Mouse (Mus musculus) intestine, embryonic 16.5 days (tissue): ENCODE data around the gene Gle1. TPM values are rescaled to one million over a fixed set of nuclear protein-coding genes. Genes with fewer than 3 reads are reported as not detected.

ENCODE experiments used
- ATAC-seq: fragments of 200-750 bp; cut with Nextera tagmentation; 2 replicates; pipeline ENCODE4 v1.8.0; 2017; ENCODE audit warnings: moderate TSS enrichment, moderate library complexity
- H3K27ac ChIP-seq: fragments of 300-500 bp; sonication (generic); 2 replicates; pipeline ENCODE4 v1.5.1; 2014; ENCODE audit warnings: mild to moderate bottlenecking, low read length
- H3K27me3 ChIP-seq: fragments of 300-500 bp; sonication (generic); replicated peaks from 2 replicates; pipeline ENCODE4 v1.6.1; 2014; ENCODE audit warnings: low read length, control low read depth, mixed read lengths; ENCODE audit not compliant: control insufficient read depth, insufficient read depth
- H3K36me3 ChIP-seq: fragments of 300-500 bp; sonication (generic); 2 replicates; pipeline ENCODE4 v1.6.1; 2014; ENCODE audit warnings: low read length, control low read depth; ENCODE audit not compliant: control insufficient read depth, insufficient read depth
- H3K4me1 ChIP-seq: fragments of 300-500 bp; sonication (generic); 2 replicates; pipeline ENCODE4 v1.6.1; 2014; ENCODE audit warnings: low read length, control low read depth, mixed read lengths; ENCODE audit not compliant: control insufficient read depth, insufficient read depth
- H3K4me2 ChIP-seq: fragments of 300-500 bp; sonication (generic); 2 replicates; pipeline ENCODE4 v1.6.1; 2014; ENCODE audit warnings: low read depth, low read length, control low read depth
- H3K4me3 ChIP-seq: fragments of 300-500 bp; sonication (generic); 2 replicates; pipeline ENCODE4 v1.5.1; 2014; ENCODE audit warnings: mild to moderate bottlenecking, low read length
- H3K9ac ChIP-seq: fragments of 300-500 bp; sonication (generic); 2 replicates; pipeline ENCODE4 v1.6.1; 2014; ENCODE audit warnings: low read depth, low read length
- H3K9me3 ChIP-seq: fragments of 300-500 bp; sonication (generic); 2 replicates; pipeline ENCODE4 v1.6.1; 2016; ENCODE audit warnings: low read length, control low read depth; ENCODE audit not compliant: control insufficient read depth
- WGBS: fragments of 180-500 bp; shearing (Covaris S2); extraction: QIAGEN DNeasy Blood & Tissue Kit; methylation state at CpG from one replicate; pipeline ENCODE4 v1.1.7; 2014; 5-methylcytosine and 5-hydroxymethylcytosine counted together
- polyA plus RNA-seq: library from polyadenylated mRNA; unstranded; fragments of >200 nt; fragmentation: Nextera tagmentation; extraction: Ambion mirVana; gene quantifications from 2 replicates; pipeline ENCODE4 v1.2.1, GENCODE M21; 2015

Gene Gle1
- polyA plus RNA-seq, 1 experiment from 2014 or later = 44.6 TPM

DNA sequence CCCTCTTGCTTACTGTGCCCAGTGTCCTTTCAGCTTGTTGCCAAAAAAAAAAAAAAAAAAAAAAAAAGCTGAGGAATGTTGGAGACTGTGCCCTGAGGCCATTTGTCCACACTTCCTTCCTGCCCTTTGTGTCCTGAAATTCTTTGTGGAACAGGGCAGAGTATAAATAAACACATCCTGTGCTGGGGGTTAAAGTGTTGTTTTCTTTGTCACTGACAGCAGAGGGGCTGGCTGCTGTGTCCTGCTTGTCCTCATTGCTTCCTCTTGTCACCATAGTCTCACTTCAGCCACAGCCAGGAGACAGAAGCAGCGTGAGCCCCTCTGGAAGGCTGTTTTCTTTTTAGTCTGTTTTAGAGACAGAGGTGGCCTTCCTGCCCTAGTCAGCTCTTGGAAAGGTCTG lies 9.5 kb downstream of the Gle1 start:
- Histone ChIP-seq H3K36me3 (peaks cover 10% of the 10 kb centered on the region), H3K4me1 (no peaks in the 10 kb centered on the region), H3K9ac (no peak overlapping the region), H3K4me3 (no peak overlapping the region), H3K4me2 (no peak overlapping the region), H3K27ac (peak overlapping the region; percentile 54), H3K27me3 (no peaks in the 10 kb centered on the region), H3K9me3 (no peaks in the 10 kb centered on the region)
- ATAC-seq = no peak
- WGBS = 43% methylated on average over 1 of the region's 1 CpGs

GRCm38 (mm10) chr2:29948896-29949295 lies 13.7 kb downstream of the Gle1 start:
- 98% methylated on average over 5 of the region's 5 CpGs for WGBS
- Histone ChIP-seq H3K9ac (no peak overlapping the region), H3K4me2 (no peak overlapping the region), H3K4me1 (no peaks in the 10 kb centered on the region), H3K27me3 (no peaks in the 10 kb centered on the region), H3K36me3 (peaks cover 15% of the 10 kb centered on the region), H3K27ac (no peak overlapping the region), H3K9me3 (no peaks in the 10 kb centered on the region), H3K4me3 (no peak overlapping the region)
- ATAC-seq = no peak

DNA sequence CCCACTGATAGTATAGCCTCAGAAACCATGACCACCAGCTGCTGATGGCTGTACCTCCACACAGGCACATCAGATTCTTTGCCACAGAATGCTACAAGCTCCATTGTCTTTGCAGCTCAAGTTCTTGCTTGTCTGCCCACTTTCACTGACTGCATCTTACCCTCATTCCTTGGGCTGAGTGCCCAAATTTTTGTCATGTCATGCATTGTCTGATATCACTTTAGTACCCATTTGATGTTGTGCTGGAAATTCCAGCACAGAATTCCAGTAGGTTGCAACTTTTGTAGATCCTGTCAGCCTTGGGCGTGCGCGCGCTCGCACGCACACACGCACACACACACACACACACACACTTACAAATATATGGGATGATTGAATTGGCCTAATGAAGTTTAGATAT lies 26.0 kb downstream of the Gle1 start:
- WGBS = 97% methylated on average over 7 of the region's 7 CpGs
- H3K4me3 ChIP-seq = no peak overlapping the region
- H3K36me3 ChIP-seq = peaks cover 6% of the 10 kb centered on the region; the same call in 1 of the 2 replicates
- peaks cover 11% of the 10 kb centered on the region for H3K4me1 ChIP-seq
- no peak for ATAC-seq
- no peaks in the 10 kb centered on the region for H3K9me3 ChIP-seq
- H3K4me2 ChIP-seq = no peak overlapping the region
- H3K9ac ChIP-seq = no peak overlapping the region
- H3K27me3 ChIP-seq = no peaks in the 10 kb centered on the region
- H3K27ac ChIP-seq = no peak overlapping the region

DNA sequence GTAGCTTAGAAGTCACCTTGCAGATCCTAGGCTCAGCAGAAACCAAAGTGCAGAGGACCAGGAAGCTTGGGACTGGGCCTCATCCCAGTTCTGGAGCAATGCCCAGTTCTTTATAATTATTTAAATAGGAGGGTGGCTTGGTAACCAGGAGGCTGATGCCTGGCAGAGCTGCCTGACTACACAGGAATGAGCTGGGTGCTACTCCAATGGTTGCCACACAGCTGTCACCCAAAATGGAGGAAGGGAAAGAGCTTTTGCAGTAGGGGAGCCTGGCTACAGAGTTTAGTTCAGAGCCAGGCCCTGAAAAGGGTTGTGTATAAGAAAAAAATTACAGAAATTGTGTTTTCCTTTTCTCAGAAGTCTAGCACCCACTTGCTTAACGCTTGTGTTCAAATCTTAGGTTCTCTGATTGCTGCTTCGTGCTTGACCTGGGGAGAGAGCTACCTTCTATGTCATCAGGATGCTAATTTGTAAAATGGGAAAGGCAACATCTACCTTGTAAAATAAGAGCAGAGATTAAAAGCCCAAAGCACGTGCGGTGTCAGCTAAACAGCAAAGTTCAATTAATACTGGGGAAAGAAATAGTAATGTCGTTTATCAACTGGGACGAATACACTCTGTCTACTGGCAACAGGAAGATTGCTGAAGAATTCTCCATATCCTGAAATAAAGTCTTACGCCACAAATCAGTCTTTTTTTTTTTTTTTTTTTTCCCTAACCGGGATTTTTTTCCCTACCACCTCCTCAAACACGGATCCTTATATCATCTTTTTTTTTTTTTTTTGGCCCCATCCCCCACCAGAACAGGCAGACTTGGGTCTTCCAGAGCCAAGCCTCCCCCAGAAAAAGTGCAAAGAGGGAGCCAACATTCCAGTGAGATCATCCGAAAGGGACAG lies 29.4 kb downstream of the Gle1 start:
- ATAC-seq = 0 out of 2 replicates have a peak, but pooled peaks have one; percentile 1
- no peaks in the 10 kb centered on the region for H3K36me3 ChIP-seq
- peak overlapping the region; percentile 95 for H3K4me3 ChIP-seq
- peaks cover 26% of the 10 kb centered on the region for H3K4me1 ChIP-seq
- peak overlapping the region; percentile 91 for H3K27ac ChIP-seq
- peak overlapping the region; percentile 97 for H3K9ac ChIP-seq
- no peaks in the 10 kb centered on the region for H3K27me3 ChIP-seq
- no peaks in the 10 kb centered on the region for H3K9me3 ChIP-seq
- WGBS = 14% methylated on average over 10 of the region's 10 CpGs
- peak overlapping the region; percentile 44 for H3K4me2 ChIP-seq

DNA sequence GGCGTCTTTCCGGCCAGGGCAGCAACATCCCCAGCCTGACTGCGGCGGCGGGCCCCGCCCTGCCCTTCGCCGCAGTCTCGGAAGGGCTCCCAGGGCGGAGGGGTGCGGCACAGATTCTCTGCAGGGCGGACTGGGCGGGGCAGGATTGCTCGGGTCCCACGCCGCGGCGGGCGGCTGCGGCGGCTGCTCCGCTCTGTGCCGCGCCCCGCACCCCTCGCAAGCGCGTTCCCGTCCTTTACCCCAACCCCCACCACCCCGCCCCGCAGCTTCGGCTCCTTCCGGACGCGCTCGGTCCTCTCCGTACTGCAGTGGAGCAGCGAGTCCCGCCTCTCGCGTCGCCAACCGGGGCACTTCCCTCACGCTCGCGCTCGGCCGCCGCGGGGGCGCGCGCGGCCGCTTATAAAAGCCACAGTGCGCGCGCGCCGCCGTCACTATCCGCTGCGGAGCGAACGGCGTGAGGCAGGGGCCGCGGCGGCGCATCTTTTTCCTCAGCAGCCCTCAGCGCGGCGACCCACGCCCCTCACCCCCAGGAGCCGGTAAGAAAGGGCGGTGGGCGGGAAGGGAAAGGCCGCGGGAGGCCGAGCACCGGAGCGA lies 30.1 kb downstream of the Gle1 start, which contains the start of gene Sptan1:
Sptan1 (plus strand) TSS at position 311 of the 594 bp plus-strand sequence.
- Histone ChIP-seq H3K36me3 (no peaks in the 10 kb centered on the region), H3K4me2 (peak within 1 kb of the TSS; percentile 61), H3K4me3 (peak within 1 kb of the TSS; percentile 95), H3K27ac (peak within 1 kb of the TSS; percentile 92), H3K4me1 (peaks cover 29% of the 10 kb centered on the region), H3K9me3 (no peaks in the 10 kb centered on the region), H3K9ac (peak within 1 kb of the TSS; percentile 97), H3K27me3 (no peaks in the 10 kb centered on the region)
- WGBS = under 1% methylated on average over 62 of the region's 82 CpGs
- ATAC-seq = peak; percentile 99

DNA sequence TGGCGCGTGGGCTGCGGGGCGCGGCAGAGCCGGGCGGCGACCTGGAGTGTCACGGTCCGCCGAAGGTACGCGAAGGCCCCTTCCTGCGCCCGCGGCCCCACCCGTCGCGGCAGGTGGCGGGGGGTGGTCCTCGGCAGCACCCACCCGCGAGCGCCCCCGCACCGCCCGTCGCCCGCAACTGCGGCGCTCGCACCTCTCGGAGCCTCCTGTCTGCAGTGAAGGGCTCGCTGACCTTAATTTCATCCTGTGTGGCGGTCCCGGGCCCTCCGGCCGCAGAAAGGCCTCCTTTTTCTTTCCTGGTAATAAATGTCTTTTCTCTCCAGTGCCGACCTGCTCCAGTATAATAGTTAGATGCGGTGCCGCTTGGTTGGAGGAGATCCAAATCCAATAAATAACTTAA lies 30.7 kb downstream of the Gle1 start:
- WGBS = 1% methylated on average over 21 of the region's 41 CpGs
- no peak; the same call in 1 of the 2 replicates for ATAC-seq

DNA sequence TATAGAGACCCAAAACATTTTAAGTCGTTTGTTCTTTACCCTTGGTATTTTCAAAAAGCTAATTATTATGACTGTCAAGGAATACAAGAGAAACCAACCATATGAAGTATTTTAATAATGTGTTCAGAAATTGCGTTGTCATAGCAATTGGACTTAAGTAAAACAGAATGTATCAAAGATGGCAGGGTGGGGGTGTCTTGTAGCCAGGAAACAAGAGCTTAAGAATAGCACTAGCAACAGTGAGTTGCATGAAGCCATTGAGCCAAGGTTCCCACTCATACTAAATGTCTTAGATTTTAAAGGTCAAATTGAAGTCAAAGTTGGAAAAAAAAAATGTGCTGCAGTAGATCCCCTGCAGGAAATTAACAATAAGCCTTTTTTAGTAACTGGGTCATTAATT lies 31.6 kb downstream of the Gle1 start:
- Histone ChIP-seq H3K9ac (peak overlapping the region; percentile 97), H3K4me3 (peak overlapping the region; percentile 95), H3K4me1 (peaks cover 35% of the 10 kb centered on the region), H3K4me2 (peak overlapping the region; percentile 61), H3K27ac (0 out of 2 replicates have a peak overlapping the region, but pooled peaks have one; percentile 2), H3K36me3 (no peaks in the 10 kb centered on the region), H3K9me3 (no peaks in the 10 kb centered on the region), H3K27me3 (no peaks in the 10 kb centered on the region)
- ATAC-seq = no peak
- 67% methylated on average over 2 of the region's 2 CpGs for WGBS

More for the DNA sequence above, 30.7 kb downstream of the Gle1 start:
- Histone ChIP-seq H3K36me3 (no peaks in the 10 kb centered on the region), H3K9me3 (no peaks in the 10 kb centered on the region), H3K4me1 (peaks cover 29% of the 10 kb centered on the region), H3K4me3 (peak overlapping the region; percentile 95), H3K27ac (peak overlapping the region; percentile 92), H3K27me3 (no peaks in the 10 kb centered on the region), H3K9ac (peak overlapping the region; percentile 97), H3K4me2 (peak overlapping the region; percentile 61)

- 0 out of 2 replicates have a peak overlapping the region, but pooled peaks have one; percentile 31 for H3K9ac ChIP-seq
Observed at GRCm38 (mm10) chr2:29967768-29968167, 32.5 kb downstream of the Gle1 start.

DNA sequence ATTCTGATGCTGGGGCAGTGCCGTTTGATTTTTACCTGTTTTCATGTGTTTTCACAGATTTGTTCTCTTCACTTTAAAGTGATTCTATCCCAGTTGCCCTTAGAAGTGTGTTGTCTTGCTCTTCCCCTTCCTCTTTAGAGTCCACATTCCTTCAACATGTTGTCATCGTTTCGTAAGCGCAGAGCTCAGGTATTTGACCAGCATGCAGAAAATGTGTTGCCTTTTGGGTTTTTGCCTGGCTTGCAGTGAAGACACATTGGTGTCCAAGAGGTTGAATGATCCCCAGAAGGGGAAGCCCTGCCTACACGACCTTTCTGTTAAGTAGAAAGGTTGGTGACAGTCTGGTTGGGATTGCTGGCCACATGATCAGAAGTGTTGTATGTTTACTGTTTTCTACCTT lies 33.4 kb downstream of the Gle1 start:
- H3K27me3 ChIP-seq = no peaks in the 10 kb centered on the region
- no peak overlapping the region for H3K4me3 ChIP-seq
- no peak overlapping the region for H3K4me2 ChIP-seq
- ATAC-seq = no peak
- H3K27ac ChIP-seq = no peak overlapping the region
- 66% methylated on average over 5 of the region's 5 CpGs for WGBS
- H3K36me3 ChIP-seq = no peaks in the 10 kb centered on the region
- H3K4me1 ChIP-seq = peaks cover 43% of the 10 kb centered on the region
- no peaks in the 10 kb centered on the region for H3K9me3 ChIP-seq
- H3K9ac ChIP-seq = no peak overlapping the region

More at GRCm38 (mm10) chr2:29967768-29968167, 32.5 kb downstream of the Gle1 start:
- Histone ChIP-seq H3K4me1 (peaks cover 43% of the 10 kb centered on the region), H3K27ac (no peak overlapping the region), H3K4me3 (no peak overlapping the region; the same call in 1 of the 2 replicates), H3K9me3 (no peaks in the 10 kb centered on the region), H3K27me3 (no peaks in the 10 kb centered on the region), H3K4me2 (peak overlapping the region; percentile 61; the same call in 1 of the 2 replicates), H3K36me3 (no peaks in the 10 kb centered on the region)
- no peak for ATAC-seq
- WGBS = 56% methylated on average over 5 of the region's 5 CpGs
